Mouse (Mus musculus): ENCODE measurements around the gene Csf1. TPM values are rescaled to one million over a fixed set of nuclear protein-coding genes. Genes with fewer than 3 reads are reported as not detected.
"Not testable (repeated sequence)": the region's sequence is repeated elsewhere in the genome, so short reads cannot be mapped to it uniquely, and the experiment has no call there.

Gene Csf1
- total RNA-seq, 1 experiment from 2014 or later, result 6.2 TPM

DNA sequence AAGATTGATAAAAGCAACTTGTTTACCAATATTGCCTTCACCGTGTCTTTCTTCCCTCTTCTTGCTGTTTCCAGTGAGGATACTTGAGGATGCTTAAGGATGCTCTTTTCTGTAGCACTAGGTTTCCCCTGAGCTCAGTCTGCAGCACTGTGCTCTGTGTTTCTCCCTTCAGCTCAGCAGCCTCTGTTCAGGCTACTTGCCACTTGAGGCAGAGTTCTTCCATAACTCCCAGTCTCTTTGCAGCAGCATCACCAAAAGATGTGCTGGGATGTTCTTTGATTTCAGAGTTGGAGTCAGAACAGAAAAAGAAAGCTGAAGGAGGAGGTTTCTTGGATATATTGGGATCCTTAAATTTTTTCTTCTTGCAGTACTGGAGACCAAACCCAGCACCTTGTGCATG, 21.6 kb downstream of the Csf1 start:
- no peak for ATAC-seq (replicated peaks in 1 of 2; ENCODE audit: insufficient read depth in 1 of 2, low FRiP score in 2 of 2, low TSS enrichment in 1 of 2, low read depth in 1 of 2, poor library complexity in 2 of 2, severe bottlenecking in 2 of 2)

DNA sequence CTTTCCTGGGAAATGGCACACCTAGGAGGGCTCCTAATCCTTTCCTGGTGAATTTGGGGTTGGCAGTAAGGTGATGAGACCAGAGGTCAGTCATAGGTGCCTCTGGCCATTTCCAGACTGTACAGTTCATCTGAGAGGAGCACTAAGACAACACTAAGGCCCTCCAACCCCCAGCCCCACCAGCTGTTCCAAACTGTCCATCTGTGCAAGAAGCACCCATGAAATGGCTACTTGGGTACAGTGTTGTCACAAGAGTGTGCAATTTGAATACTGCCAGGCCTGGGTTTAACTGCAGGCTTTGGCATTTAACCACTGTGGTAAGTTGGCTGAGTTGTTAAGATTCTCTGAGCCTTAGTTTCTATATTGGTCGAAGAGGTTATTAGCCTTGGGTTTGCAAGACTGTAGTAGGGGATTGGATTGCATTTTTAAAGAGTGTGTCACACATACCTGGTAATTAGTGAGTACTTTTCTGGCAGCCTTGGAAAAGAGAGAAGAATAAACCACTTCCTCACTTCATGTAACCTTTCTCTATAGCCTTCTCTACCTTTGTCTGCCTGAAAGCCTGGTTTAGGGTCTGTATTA, 22.6 kb downstream of the Csf1 start:
- no peak for ATAC-seq (replicated peaks in 1 of 2; ENCODE audit: insufficient read depth in 1 of 2, low FRiP score in 2 of 2, low TSS enrichment in 1 of 2, low read depth in 1 of 2, poor library complexity in 2 of 2, severe bottlenecking in 2 of 2)

DNA sequence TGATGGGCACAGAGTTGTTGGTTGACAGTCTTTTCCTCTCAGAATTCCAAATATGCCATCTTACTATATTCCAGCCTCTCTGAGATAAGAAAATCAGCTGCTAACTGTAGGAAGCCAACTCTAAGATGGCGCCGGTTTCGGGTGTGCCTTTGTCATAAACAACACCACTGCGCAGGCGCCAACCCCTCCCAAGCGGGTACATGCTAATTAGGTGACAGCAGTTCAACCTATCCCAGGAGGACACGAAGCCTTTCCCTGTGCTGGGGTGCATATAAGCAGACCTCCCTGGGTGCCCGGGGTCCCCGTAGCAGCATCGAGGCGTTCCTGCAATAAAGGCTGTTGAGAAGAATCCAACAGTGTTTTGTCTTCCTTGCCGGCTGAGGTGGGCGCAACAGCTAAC, 24.6 kb downstream of the Csf1 start:
- not testable (repeated sequence) for ATAC-seq (replicated peaks in 1 of 2; ENCODE audit: insufficient read depth in 1 of 2, low FRiP score in 2 of 2, low TSS enrichment in 1 of 2, low read depth in 1 of 2, poor library complexity in 2 of 2, severe bottlenecking in 2 of 2)

DNA sequence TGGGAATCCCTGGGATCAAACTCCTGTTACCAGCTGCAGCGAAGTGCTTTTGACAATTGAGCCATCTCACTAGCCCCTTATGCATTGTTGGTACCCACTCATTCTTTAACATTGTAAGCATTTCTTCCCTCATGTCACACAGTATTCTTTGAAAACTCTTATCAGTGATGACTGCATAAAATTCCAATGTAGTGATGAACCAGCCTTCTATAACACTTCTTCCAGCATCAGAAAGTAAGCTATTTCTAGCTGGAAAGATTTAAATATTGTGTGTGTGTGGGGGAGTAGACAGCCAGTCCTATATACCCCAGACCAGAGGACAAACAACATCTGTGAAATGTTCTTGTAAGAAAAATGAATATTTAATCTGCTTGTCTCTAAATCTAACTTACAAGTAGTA, 26.9 kb downstream of the Csf1 start:
- ATAC-seq (replicated peaks in 1 of 2; ENCODE audit: insufficient read depth in 1 of 2, low FRiP score in 2 of 2, low TSS enrichment in 1 of 2, low read depth in 1 of 2, poor library complexity in 2 of 2, severe bottlenecking in 2 of 2), result no peak

DNA sequence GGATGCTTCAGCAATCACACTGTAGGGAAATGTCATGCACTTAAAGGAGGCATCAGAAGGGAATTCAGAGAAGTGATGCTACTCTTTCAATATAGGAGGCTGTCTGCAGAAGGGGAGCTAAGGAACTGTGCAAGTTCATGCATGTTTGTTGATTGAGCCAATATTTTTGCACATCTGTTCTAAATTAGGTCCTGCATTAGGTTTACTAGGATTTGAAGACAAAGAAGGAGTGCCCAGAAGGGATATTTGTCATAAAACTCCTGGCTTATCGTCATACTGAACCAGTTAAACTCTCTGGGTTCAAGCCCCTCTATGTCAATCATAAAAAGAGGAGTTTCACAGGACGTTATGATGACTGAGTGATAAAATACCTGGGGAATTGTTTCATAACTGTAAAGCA, 30.0 kb downstream of the Csf1 start:
- ATAC-seq (replicated peaks in 1 of 2; ENCODE audit: insufficient read depth in 1 of 2, low FRiP score in 2 of 2, low TSS enrichment in 1 of 2, low read depth in 1 of 2, poor library complexity in 2 of 2, severe bottlenecking in 2 of 2), result no peak

DNA sequence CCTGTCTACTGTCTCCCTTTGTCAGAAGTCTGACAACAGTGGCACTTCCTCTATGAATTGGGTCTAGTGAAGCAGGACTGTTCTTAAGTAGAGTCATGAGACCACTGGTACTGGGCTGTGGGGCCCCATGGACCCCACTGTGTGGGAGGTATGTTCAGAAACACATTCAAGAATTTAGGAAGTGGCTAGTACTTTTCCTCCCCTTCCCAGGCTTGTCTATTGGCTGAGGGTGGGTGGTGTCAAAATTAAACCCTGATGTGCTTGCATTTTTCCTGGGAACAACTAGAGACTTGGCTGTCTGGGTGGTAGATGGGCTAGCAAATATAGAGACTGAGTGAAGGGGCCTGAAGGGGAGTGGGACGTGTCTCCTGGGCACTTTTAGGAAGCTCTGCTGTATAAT, 31.8 kb downstream of the Csf1 start:
- ATAC-seq (replicated peaks in 1 of 2; ENCODE audit: insufficient read depth in 1 of 2, low FRiP score in 2 of 2, low TSS enrichment in 1 of 2, low read depth in 1 of 2, poor library complexity in 2 of 2, severe bottlenecking in 2 of 2), result no peak

DNA sequence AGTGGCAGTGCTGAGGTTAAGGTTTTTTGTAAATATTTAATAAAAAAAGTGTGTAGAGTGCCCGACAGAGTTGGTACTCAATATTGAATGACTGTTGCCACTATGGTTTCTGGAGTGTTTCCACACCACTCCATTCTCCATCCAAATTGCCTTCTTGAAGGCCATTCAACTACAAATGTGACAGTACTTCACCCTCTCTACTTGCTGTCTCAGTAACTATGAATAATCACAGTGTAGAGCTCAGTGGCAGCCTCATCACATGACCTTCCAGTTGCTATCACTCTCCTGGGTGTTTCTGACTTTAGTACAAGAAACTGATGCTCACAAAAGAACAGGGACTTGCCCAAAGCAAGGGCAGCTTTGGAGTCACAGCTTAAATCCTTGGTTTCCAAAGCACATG, 44.3 kb downstream of the Csf1 start:
- no peak for ATAC-seq (replicated peaks in 1 of 2; ENCODE audit: insufficient read depth in 1 of 2, low FRiP score in 2 of 2, low TSS enrichment in 1 of 2, low read depth in 1 of 2, poor library complexity in 2 of 2, severe bottlenecking in 2 of 2)

DNA sequence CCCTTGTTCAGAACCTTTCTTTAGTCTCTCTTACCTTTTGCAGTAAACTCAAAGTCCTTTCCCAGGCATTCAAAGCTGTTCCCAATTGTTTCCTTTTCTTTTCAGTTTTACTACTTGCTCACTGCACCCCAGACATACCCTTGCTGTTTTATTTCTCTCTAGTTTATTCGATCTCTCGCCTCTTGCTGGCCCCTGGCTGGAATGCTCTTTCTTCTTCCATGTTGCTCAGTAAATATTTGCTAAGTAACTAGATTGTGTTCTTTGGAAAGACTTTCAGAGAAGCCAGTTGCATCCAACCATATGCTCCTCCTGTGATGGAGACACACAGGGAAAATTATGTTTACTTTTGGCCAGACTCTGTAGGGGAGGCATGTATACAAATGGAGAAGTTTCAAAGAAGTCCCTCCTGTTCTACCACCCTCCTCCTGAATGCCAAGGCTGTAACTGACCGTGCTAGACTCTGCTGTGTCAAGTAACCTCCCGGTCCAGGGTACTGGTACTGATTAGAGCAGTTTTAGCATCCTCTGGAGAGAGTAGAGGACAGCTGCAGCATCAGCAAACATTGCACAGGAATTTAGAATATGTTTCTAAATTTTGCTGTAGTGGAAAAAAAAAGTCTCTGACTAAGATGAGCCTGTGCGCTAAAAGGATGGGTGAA, 45.9 kb downstream of the Csf1 start:
- no peak for ATAC-seq (replicated peaks in 1 of 2; ENCODE audit: insufficient read depth in 1 of 2, low FRiP score in 2 of 2, low TSS enrichment in 1 of 2, low read depth in 1 of 2, poor library complexity in 2 of 2, severe bottlenecking in 2 of 2)

DNA sequence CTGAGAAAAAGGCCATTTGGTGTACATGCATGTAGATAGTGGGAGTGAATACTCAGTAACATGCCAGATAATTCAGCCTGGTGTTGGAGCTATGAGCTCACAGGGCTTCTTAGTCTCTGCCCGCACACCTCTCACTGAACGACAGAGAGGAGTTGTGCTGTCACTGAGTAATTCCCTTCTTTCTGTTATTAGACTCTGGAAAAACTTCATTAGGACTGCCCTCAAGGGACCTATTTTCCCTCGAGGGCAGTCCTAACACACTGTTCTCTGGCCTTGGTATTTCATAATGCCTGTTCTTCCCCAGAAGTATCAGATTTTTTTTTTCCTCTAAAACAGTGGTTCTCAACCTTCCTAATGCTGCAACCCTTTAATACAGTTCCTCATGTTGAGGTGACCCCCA, 48.2 kb downstream of the Csf1 start:
- no peak for ATAC-seq (replicated peaks in 1 of 2; ENCODE audit: insufficient read depth in 1 of 2, low FRiP score in 2 of 2, low TSS enrichment in 1 of 2, low read depth in 1 of 2, poor library complexity in 2 of 2, severe bottlenecking in 2 of 2)

DNA sequence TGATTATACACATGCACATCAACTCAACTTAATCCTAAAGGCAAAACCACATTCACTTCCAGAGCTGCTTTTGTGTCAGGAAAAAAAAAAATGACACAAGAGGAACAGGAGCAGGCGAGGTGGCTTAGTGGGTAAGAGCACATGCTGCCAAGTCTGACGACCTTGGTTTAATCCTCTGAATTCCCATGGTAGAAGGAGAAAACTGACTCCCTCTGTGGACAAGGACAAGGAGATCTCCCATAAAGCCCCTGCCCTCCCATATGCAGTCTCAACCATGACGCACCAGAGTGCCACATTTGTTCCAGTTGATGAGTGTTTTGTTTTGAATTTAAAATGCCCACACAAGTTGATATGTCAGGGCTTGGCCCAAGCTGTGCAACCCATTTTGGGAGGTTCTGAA, 51.1 kb downstream of the Csf1 start:
- ATAC-seq (replicated peaks in 1 of 2; ENCODE audit: insufficient read depth in 1 of 2, low FRiP score in 2 of 2, low TSS enrichment in 1 of 2, low read depth in 1 of 2, poor library complexity in 2 of 2, severe bottlenecking in 2 of 2), result no peak

DNA sequence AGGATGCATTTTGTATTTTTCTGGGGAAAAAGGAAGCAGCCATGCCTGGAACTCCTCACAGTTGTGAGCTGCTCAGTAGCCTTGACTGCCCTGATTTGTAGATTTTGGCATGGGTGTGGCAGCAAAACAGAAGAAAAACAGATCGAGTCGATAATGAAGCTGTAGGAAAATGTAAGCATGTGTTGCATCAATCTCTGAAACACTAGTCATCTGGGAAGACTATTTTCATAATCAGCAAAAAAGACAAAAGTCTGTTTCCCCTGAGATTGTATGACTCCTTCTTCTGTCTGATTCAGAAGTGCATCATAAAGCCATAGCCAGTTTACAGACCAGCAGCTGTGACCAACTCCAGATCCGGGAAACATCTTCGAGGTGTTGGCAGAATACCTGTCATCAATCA, 53.0 kb downstream of the Csf1 start:
- no peak for ATAC-seq (replicated peaks in 1 of 2; ENCODE audit: insufficient read depth in 1 of 2, low FRiP score in 2 of 2, low TSS enrichment in 1 of 2, low read depth in 1 of 2, poor library complexity in 2 of 2, severe bottlenecking in 2 of 2)

DNA sequence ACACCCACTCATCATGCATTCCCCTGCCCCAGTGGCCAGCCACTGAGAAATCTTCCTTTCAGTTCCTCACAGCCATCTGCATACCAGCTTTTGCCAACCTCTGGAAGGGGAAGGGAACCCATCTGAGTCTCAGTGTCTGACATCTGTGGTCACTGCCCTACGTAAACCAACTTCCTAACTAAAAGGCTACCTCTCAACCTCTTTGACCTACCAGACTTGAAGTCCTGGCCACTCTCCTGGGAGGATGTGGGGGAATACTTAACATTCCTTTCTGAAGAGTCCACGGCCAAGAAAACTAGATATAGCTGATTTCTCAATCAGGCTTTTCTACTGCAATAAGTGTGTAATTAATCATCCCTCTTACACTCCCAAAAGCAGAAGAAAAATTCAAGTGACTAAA, 54.1 kb downstream of the Csf1 start:
- peak; percentile 27 to 39; a peak in 2 of 4 replicates for ATAC-seq (replicated peaks in 1 of 2; ENCODE audit: insufficient read depth in 1 of 2, low FRiP score in 2 of 2, low TSS enrichment in 1 of 2, low read depth in 1 of 2, poor library complexity in 2 of 2, severe bottlenecking in 2 of 2)

DNA sequence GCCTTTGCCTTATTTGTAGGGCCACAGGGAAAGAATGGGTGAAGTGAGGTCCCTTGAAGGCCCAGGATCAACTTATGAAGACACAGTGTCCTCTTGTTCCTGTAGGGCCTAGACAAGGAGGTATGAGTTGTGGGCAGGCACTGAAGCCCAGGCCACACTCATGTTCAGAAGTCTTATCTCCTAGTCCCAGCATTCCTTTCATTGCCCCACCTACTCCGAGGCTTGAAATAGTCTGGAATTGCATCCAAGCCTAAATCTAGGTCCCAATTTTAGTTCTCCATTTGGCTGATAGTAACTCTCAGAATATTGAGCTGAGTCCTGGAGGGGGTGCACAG, 55.9 kb downstream of the Csf1 start:
- no peak for ATAC-seq (replicated peaks in 1 of 2; ENCODE audit: insufficient read depth in 1 of 2, low FRiP score in 2 of 2, low TSS enrichment in 1 of 2, low read depth in 1 of 2, poor library complexity in 2 of 2, severe bottlenecking in 2 of 2)

DNA sequence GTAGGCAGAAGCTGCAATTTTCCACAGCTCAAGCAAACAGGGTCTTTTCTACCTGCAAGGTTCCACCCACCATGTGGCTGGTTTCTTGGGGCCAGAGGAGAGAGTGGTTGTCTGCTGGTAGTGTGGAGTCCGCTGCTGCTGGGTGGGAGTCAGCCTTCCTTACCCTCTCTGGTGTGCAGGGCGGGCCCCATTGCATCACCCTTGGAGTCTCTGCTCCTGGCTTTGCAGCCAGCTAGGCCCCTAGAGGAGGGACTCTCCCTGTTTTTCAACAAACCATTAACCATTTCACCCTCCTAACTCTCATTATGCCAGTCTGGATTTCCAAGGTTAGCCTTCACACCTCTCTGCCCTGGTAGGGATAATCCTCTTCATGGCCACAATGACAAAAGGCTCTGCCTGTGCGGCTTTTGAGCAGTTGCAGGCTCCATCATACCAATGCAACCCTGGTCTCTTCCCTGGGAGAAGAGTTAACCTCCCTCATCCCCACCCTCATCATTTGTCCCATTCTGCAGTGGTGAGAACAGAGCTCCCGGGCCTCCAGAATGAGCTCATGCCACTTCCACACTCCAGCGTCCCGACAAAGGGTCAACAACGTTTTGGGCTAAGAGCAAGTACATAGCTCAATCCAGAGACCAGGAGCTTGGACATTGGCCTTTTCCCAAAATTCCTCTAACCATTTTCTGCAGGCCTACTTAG, 56.4 kb downstream of the Csf1 start:
- ATAC-seq (replicated peaks in 1 of 2; ENCODE audit: insufficient read depth in 1 of 2, low FRiP score in 2 of 2, low TSS enrichment in 1 of 2, low read depth in 1 of 2, poor library complexity in 2 of 2, severe bottlenecking in 2 of 2), result no peak

DNA sequence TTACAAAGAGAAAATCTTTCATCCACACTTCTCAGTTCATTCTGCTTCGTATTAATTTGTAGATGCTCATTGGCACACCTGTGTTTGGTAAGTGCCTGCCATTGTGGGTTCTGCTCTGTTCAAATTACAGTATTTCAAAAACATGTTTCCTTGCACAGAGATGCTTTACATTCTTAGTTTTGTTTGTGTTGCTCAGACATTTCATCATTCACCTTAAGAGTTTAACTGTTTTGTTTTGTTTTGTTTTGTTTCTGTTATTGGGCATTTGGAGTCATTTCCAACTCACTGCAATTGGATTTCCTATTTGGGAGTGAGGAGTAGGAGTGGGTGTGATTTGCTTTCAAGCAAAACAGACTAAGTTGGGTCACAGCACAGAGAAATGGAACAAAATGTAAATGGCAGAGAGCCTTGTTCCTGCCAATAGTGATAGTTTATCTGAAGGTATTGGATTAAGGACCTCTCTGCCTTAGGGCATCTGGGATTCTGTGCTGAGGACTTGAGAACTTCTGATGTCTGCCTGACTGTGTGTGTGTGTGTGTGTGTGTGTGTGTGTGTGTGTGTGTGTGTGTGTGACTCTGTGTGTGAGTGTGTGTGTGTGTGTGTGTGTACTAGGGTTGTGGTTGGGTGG, 58.4 kb downstream of the Csf1 start:
- no peak for ATAC-seq (replicated peaks in 1 of 2; ENCODE audit: insufficient read depth in 1 of 2, low FRiP score in 2 of 2, low TSS enrichment in 1 of 2, low read depth in 1 of 2, poor library complexity in 2 of 2, severe bottlenecking in 2 of 2)

DNA sequence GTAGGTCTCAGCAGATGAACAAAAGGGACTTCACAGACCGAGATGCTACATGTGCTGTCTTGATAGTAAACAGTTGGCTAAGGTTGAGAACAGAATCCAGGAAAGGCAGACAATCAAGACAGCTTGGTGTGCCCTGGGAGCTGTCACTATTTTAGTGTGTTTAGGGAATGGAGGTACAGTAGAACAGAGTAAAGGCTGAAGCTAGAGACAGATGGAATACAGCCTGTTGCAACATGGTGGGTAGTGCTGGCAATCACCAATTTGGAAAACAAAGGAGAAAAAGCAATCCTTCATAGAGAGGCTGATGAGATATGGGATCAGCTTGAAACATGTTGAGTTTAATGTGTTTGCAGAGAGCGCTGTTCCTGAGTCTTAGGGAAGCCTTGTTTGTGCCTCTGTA, 59.6 kb downstream of the Csf1 start:
- ATAC-seq (replicated peaks in 1 of 2; ENCODE audit: insufficient read depth in 1 of 2, low FRiP score in 2 of 2, low TSS enrichment in 1 of 2, low read depth in 1 of 2, poor library complexity in 2 of 2, severe bottlenecking in 2 of 2), result no peak

DNA sequence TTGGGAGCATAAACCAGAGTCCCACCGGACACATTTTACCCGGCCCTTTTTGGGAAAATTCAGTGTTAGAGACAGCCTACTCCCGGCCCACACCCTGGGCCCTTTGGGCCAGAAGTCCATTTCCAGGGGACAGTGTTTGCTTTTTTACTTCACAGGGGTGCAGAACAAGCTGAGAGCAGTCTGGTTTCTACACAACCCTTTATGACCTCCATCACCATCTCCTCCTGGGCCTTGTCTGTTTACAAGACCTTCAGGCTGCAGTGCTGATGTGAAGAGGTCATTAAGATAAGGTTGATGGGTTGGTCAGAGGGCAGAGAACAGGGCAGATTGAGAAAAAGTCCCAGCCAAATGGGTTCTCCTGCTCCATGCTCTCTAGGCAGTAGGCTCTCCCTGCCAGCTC, 63.4 kb downstream of the Csf1 start:
- ATAC-seq (replicated peaks in 1 of 2; ENCODE audit: insufficient read depth in 1 of 2, low FRiP score in 2 of 2, low TSS enrichment in 1 of 2, low read depth in 1 of 2, poor library complexity in 2 of 2, severe bottlenecking in 2 of 2), result no peak

DNA sequence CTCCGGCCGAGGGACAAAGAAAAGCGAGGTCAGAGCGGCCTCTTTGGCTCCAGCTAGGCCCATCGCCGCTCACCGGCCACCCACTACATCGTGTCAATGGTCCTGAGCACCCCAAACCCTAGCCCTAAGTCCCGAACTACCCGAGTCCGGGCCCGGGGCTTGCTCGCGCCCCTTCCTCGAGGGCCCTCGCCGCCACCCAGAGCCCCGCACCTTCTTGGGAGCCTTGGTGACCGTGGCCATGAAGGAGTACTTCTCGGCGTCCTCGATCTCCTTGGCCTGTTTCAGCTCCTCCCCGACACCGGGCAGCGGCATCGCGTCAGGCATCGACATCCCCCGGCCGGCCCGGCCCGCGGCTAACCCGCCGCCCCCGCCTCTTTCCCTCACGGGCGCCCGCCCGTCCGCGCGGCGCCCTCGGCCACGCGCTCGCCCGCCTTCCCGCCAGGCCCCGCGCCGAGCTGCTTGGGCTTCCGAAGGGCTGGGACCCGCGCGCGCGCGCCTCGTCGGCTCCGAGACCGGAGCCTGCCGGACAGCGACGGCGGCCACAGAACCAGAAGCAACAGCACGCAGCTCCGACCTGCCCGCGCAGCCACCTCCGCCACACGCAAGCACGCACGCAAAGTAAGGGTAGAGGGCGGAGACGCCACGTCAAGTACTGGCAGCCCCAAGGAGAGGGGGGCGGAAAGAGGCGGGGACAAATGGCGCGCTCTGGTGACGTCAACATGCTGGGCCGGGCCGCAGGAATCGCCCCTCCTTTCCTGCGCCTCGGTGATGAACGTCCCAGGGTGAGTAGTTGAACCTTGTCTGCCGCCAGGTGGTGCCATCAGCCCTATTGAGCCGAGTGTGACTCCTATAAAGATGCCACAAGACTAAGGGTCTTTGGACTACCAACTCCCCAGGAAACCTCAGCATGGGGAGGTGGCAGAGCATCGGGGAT, 64.1 kb downstream of the Csf1 start, which contains the start of gene Ahcyl1:
Gene Ahcyl1, minus strand, starts transcription at position 613 of the 934 bp plus-strand sequence.
- ATAC-seq (replicated peaks in 1 of 2; ENCODE audit: insufficient read depth in 1 of 2, low FRiP score in 2 of 2, low TSS enrichment in 1 of 2, low read depth in 1 of 2, poor library complexity in 2 of 2, severe bottlenecking in 2 of 2), result peak; percentile 95 to 97

All from hematopoietic stem cell, adult 5-6 weeks (primary cell).